ENCODE assay signal across 7 mouse cellular contexts in the genomic region with DNA sequence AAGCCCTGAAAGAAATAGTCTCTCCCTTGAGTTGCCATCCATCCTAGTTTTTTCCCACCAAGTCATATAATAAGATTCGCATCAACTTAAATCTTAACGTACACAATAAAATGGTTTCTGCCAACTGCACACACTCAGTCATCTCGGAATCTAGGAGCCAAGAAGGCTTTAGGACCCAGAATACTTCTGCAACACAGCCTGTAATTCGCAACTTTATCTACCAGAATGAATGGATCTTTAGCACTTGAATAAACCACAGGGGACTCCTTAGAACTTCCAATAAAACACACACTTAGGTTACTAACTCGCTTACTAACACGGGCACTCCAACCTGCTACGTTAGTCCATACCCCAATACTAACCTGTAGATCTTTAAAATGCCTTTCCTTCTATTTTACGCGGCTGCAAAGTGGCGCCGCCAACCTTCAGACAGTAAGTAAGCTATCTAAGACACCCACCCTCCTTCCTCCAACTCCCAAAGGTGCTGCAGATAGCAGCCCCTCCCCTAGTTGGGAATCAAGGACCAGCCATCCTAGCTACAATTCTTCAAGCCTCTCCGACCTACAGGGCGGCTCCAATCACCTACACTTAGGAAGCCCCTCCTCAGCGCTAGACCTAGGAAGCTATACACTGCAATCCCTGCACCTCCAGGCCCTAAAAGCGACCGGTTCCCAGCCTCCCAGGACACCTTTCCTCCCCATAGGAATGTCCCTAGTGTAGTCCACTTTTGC. TPM values are rescaled to one million over a fixed set of nuclear protein-coding genes. Genes with fewer than 3 reads are reported as not detected.
A peak's percentile ranks its signal among the peaks of the same experiment; 100 is the strongest.
DNase-seq lines count a peak whose midpoint lies in the region; ATAC-seq and TF ChIP-seq lines count a peak whose summit lies in the region.

No protein-coding gene starts in this region.

- H3K36me3 ChIP-seq in lung, embryonic 16.5 days (ENCODE audit: control insufficient read depth, insufficient read depth, low read length) = no peaks in the 10 kb centered on the region
- H3K36me3 ChIP-seq in forebrain, embryonic 10.5 days (replicated peaks) = peaks cover 41% of the 10 kb centered on the region
- 0 out of 2 replicates have a peak, but pooled peaks cover 3% of the 10 kb centered on the region for H3K36me3 ChIP-seq in intestine, embryonic 16.5 days (ENCODE audit: control insufficient read depth, insufficient read depth, low read length)

- TF ChIP-seq CTCF in bone marrow, adult 2 months (IDR thresholded peaks at IDR 0.05; ENCODE audit: control insufficient read depth, insufficient read depth, low read length) = no peak

- WGBS in lung, embryonic 16.5 days = 0% methylated on average over 16 of the region's 16 CpGs
- 1% methylated on average over 16 of the region's 16 CpGs for WGBS in bone marrow, adult 2 months
- 2% methylated on average over 16 of the region's 16 CpGs for WGBS in forebrain, embryonic 10.5 days
- under 1% methylated on average over 16 of the region's 16 CpGs for whole genome bisulfite sequencing in intestine, embryonic 16.5 days

- H3K4me3 ChIP-seq in lung, embryonic 16.5 days (ENCODE audit: low read length) = peak overlapping the region; percentile 83
- H3K4me3 ChIP-seq in bone marrow, adult 2 months (replicated peaks; ENCODE audit: control insufficient read depth, low read depth, low read length) = peak overlapping the region; percentile 92
- H3K4me3 ChIP-seq in forebrain, embryonic 10.5 days = peak overlapping the region; percentile 98
- peak overlapping the region; percentile 81 for H3K4me3 ChIP-seq in intestine, embryonic 16.5 days (ENCODE audit: low read length)

- H3K4me1 ChIP-seq in lung, embryonic 16.5 days (replicated peaks; ENCODE audit: control insufficient read depth, insufficient read depth, low read length) = peaks cover 10% of the 10 kb centered on the region
- peaks cover 1% of the 10 kb centered on the region; the same call in 1 of the 2 replicates for H3K4me1 ChIP-seq in bone marrow, adult 2 months (ENCODE audit: control insufficient read depth, insufficient read depth, low read length)
- peaks cover 16% of the 10 kb centered on the region for H3K4me1 ChIP-seq in forebrain, embryonic 10.5 days
- H3K4me1 ChIP-seq in intestine, embryonic 16.5 days (ENCODE audit: control insufficient read depth, insufficient read depth, low read length) = peaks cover 3% of the 10 kb centered on the region; the same call in 1 of the 2 replicates

- peak overlapping the region; percentile 90 for H3K9ac ChIP-seq in lung, embryonic 16.5 days (ENCODE audit: low read length)
- H3K9ac ChIP-seq in intestine, embryonic 16.5 days (ENCODE audit: low read depth, low read length) = peak overlapping the region; percentile 98

- H3K27me3 ChIP-seq in lung, embryonic 16.5 days (ENCODE audit: control insufficient read depth, insufficient read depth, low read depth, low read length) = no peaks in the 10 kb centered on the region
- H3K27me3 ChIP-seq in forebrain, embryonic 10.5 days (ENCODE audit: poor library complexity, severe bottlenecking) = no peaks in the 10 kb centered on the region
- H3K27me3 ChIP-seq in intestine, embryonic 16.5 days (replicated peaks; ENCODE audit: control insufficient read depth, insufficient read depth, low read length) = no peaks in the 10 kb centered on the region

- H3K9me3 ChIP-seq in lung, embryonic 16.5 days (ENCODE audit: control insufficient read depth, low read length) = no peaks in the 10 kb centered on the region
- no peaks in the 10 kb centered on the region for H3K9me3 ChIP-seq in forebrain, embryonic 10.5 days
- H3K9me3 ChIP-seq in intestine, embryonic 16.5 days (ENCODE audit: control insufficient read depth, low read length) = no peaks in the 10 kb centered on the region

- ATAC-seq in lung, embryonic 16.5 days (ENCODE audit: low read depth) = peak; percentile 71
- peak; percentile 80 for ATAC-seq in intestine, embryonic 16.5 days
- ATAC-seq in megakaryocyte-erythroid progenitor cell, adult 5-6 weeks (replicated peaks; ENCODE audit: low FRiP score, low TSS enrichment, poor library complexity, severe bottlenecking) = peak; percentile 63

- DNase-seq in lung, postnatal 4 days = no peak
- peak; percentile 56 for DNase-seq in forebrain, embryonic 10.5 days (ENCODE audit: extremely low spot score, low spot score)
- DNase-seq in thymus, postnatal 14 days = peak; percentile 27

- TF ChIP-seq POLR2A in bone marrow, adult 2 months (IDR thresholded peaks at IDR 0.05; ENCODE audit: borderline replicate concordance, control insufficient read depth, low read depth, low read length) = no peak

- H3K4me2 ChIP-seq in lung, embryonic 16.5 days (ENCODE audit: low read depth, low read length) = peak overlapping the region; percentile 73
- peak overlapping the region; percentile 49 for H3K4me2 ChIP-seq in intestine, embryonic 16.5 days (ENCODE audit: low read depth, low read length)

- peak overlapping the region; percentile 77 for H3K27ac ChIP-seq in lung, embryonic 16.5 days (ENCODE audit: low read length)
- H3K27ac ChIP-seq in bone marrow, adult 2 months (ENCODE audit: control insufficient read depth, insufficient read depth, low read depth, low read length, poor library complexity) = peak overlapping the region; percentile 95
- H3K27ac ChIP-seq in forebrain, embryonic 10.5 days = peak overlapping the region; percentile 99
- peak overlapping the region; percentile 89 for H3K27ac ChIP-seq in intestine, embryonic 16.5 days (ENCODE audit: low read length)

RNA-seq across cellular contexts. Expression of a gene that starts 1.0 kb away (rescaled TPM):
- polyA plus RNA-seq in lung, embryonic 16.5 days (2015; fragmentation: Nextera tagmentation; extraction: Ambion mirVana) = 71.0 and 75.1 TPM in 2 replicates
- 3.9 and 10.5 TPM in 2 replicates for polyA plus RNA-seq in bone marrow, adult 2 months (2011; ENCODE audit: insufficient read depth, insufficient read length, low replicate concordance, missing spikeins)
- polyA plus RNA-seq in forebrain, embryonic 10.5 days (2016; fragmentation: Nextera tagmentation; extraction: Ambion mirVana) = 63.3 and 73.3 TPM in 2 replicates
- 35.8 and 41.5 TPM in 2 replicates for polyA plus RNA-seq in intestine, embryonic 16.5 days (2015; fragmentation: Nextera tagmentation; extraction: Ambion mirVana)
- 28.7 and 29.6 TPM in 2 replicates for total RNA-seq in megakaryocyte-erythroid progenitor cell, adult 5-6 weeks (2014; fragmentation: Nextera tagmentation)
- 15.0 and 19.9 TPM in 2 replicates for total RNA-seq in megakaryocyte-erythroid progenitor cell, adult 5-6 weeks (2017)

RNA-seq across cellular contexts. Expression of a gene that starts 1.0 kb away (rescaled TPM):
- polyA plus RNA-seq in lung, embryonic 16.5 days (2015; fragmentation: Nextera tagmentation; extraction: Ambion mirVana) = 24.6 and 31.3 TPM in 2 replicates
- 5.8 and 6.2 TPM in 2 replicates for polyA plus RNA-seq in bone marrow, adult 2 months (2011; ENCODE audit: insufficient read depth, insufficient read length, low replicate concordance, missing spikeins)
- 47.5 and 50.4 TPM in 2 replicates for polyA plus RNA-seq in forebrain, embryonic 10.5 days (2016; fragmentation: Nextera tagmentation; extraction: Ambion mirVana)
- 16.5 and 19.3 TPM in 2 replicates for polyA plus RNA-seq in intestine, embryonic 16.5 days (2015; fragmentation: Nextera tagmentation; extraction: Ambion mirVana)
- 57.8 and 58.4 TPM in 2 replicates for total RNA-seq in megakaryocyte-erythroid progenitor cell, adult 5-6 weeks (2014; fragmentation: Nextera tagmentation)
- 48.4 and 48.5 TPM in 2 replicates for total RNA-seq in megakaryocyte-erythroid progenitor cell, adult 5-6 weeks (2017)

RNA-seq across cellular contexts. Expression of a gene that starts 16.1 kb away (rescaled TPM):
- 20.7 and 21.4 TPM in 2 replicates for polyA plus RNA-seq in lung, embryonic 16.5 days (2015; fragmentation: Nextera tagmentation; extraction: Ambion mirVana)
- polyA plus RNA-seq in bone marrow, adult 2 months (2011; ENCODE audit: insufficient read depth, insufficient read length, low replicate concordance, missing spikeins) = 5.8 and 24.5 TPM in 2 replicates
- polyA plus RNA-seq in forebrain, embryonic 10.5 days (2016; fragmentation: Nextera tagmentation; extraction: Ambion mirVana) = 20.7 TPM in 2 replicates
- 13.5 and 14.1 TPM in 2 replicates for polyA plus RNA-seq in intestine, embryonic 16.5 days (2015; fragmentation: Nextera tagmentation; extraction: Ambion mirVana)
- 9.2 and 16.3 TPM in 2 replicates for total RNA-seq in megakaryocyte-erythroid progenitor cell, adult 5-6 weeks (2014; fragmentation: Nextera tagmentation)
- total RNA-seq in megakaryocyte-erythroid progenitor cell, adult 5-6 weeks (2017) = 30.6 and 54.8 TPM in 2 replicates

RNA-seq across cellular contexts. Expression of a gene that starts 33.0 kb away (rescaled TPM):
- polyA plus RNA-seq in lung, embryonic 16.5 days (2015; fragmentation: Nextera tagmentation; extraction: Ambion mirVana) = 338 and 368 TPM in 2 replicates
- 109 and 111 TPM in 2 replicates for polyA plus RNA-seq in bone marrow, adult 2 months (2011; ENCODE audit: insufficient read depth, insufficient read length, low replicate concordance, missing spikeins)
- 379 and 398 TPM in 2 replicates for polyA plus RNA-seq in forebrain, embryonic 10.5 days (2016; fragmentation: Nextera tagmentation; extraction: Ambion mirVana)
- 358 and 367 TPM in 2 replicates for polyA plus RNA-seq in intestine, embryonic 16.5 days (2015; fragmentation: Nextera tagmentation; extraction: Ambion mirVana)
- total RNA-seq in megakaryocyte-erythroid progenitor cell, adult 5-6 weeks (2014; fragmentation: Nextera tagmentation) = 197 and 326 TPM in 2 replicates
- total RNA-seq in megakaryocyte-erythroid progenitor cell, adult 5-6 weeks (2017) = 12.3 and 18.2 TPM in 2 replicates

RNA-seq across cellular contexts. Expression of a gene that starts 33.2 kb away (rescaled TPM):
- polyA plus RNA-seq in lung, embryonic 16.5 days (2015; fragmentation: Nextera tagmentation; extraction: Ambion mirVana) = 41.0 and 43.6 TPM in 2 replicates
- polyA plus RNA-seq in bone marrow, adult 2 months (2011; ENCODE audit: insufficient read depth, insufficient read length, low replicate concordance, missing spikeins) = 13.1 and 24.7 TPM in 2 replicates
- 41.7 and 45.2 TPM in 2 replicates for polyA plus RNA-seq in forebrain, embryonic 10.5 days (2016; fragmentation: Nextera tagmentation; extraction: Ambion mirVana)
- polyA plus RNA-seq in intestine, embryonic 16.5 days (2015; fragmentation: Nextera tagmentation; extraction: Ambion mirVana) = 69.0 and 69.2 TPM in 2 replicates
- 82.6 and 85.5 TPM in 2 replicates for total RNA-seq in megakaryocyte-erythroid progenitor cell, adult 5-6 weeks (2014; fragmentation: Nextera tagmentation)
- 58.6 and 61.5 TPM in 2 replicates for total RNA-seq in megakaryocyte-erythroid progenitor cell, adult 5-6 weeks (2017)

Comparison
In these comparisons a context has a peak if more than half of its experiments do, and no peak if none do; other contexts are left out.
1. DNase-seq: peak in forebrain, embryonic 10.5 days (single experiment) and thymus, postnatal 14 days (single experiment); none in lung, postnatal 4 days (0 of 2).
2. Peak in every context shown above with its lines, with median percentiles within 50 percentile points of each other: ATAC-seq, H3K27ac ChIP-seq and H3K4me3 ChIP-seq.